Mouse (Mus musculus) CD4-positive helper T cell, adult 2 months (primary cell): ENCODE data around the gene Il20rb.
A peak's percentile ranks its signal among the peaks of the same experiment; 100 is the strongest.

ENCODE experiments used
- DNase-seq: peaks from one replicate; pipeline ENCODE4 v3.0.0-alpha.2; 2012; ENCODE audit warnings: low read depth, missing footprints, low spot score

The Il20rb gene

GRCm38 (mm10) chr9:100486431-100486830, at the start of gene Il20rb:
TSS of gene Il20rb (minus strand) at chr9:100486788.
- DNase-seq: no peak

- no peak for DNase-seq
Measured at GRCm38 (mm10) chr9:100535618-100536262, 49.2 kb upstream of the Il20rb start.

- no peak for DNase-seq
Measured at GRCm38 (mm10) chr9:100534686-100535085, 48.1 kb upstream of the Il20rb start.

GRCm38 (mm10) chr9:100532847-100533505, 46.4 kb upstream of the Il20rb start:
- DNase-seq: no peak

GRCm38 (mm10) chr9:100531296-100531695, 44.7 kb upstream of the Il20rb start:
- no peak for DNase-seq

- DNase-seq: no peak
Measured at GRCm38 (mm10) chr9:100525225-100525624, 38.6 kb upstream of the Il20rb start.

- peak; percentile 62 for DNase-seq
Measured at GRCm38 (mm10) chr9:100522029-100522428, 35.4 kb upstream of the Il20rb start.

- peak; percentile 40 for DNase-seq
Measured at GRCm38 (mm10) chr9:100520586-100520985, 34.0 kb upstream of the Il20rb start.

- DNase-seq: peak; percentile 27
Measured at GRCm38 (mm10) chr9:100520012-100520411, 33.4 kb upstream of the Il20rb start.

- no peak for DNase-seq
Measured at GRCm38 (mm10) chr9:100507581-100507980, 21.0 kb upstream of the Il20rb start.

GRCm38 (mm10) chr9:100506652-100507051, 20.1 kb upstream of the Il20rb start:
- DNase-seq: no peak

- DNase-seq: no peak
Measured at GRCm38 (mm10) chr9:100505498-100505897, 18.9 kb upstream of the Il20rb start.

GRCm38 (mm10) chr9:100493611-100494261, 7.1 kb upstream of the Il20rb start:
- peak; percentile 45 for DNase-seq

- DNase-seq: no peak
Measured at GRCm38 (mm10) chr9:100491424-100491823, 4.8 kb upstream of the Il20rb start.

- no peak for DNase-seq
Measured at GRCm38 (mm10) chr9:100488969-100489368, 2.4 kb upstream of the Il20rb start.

- no peak for DNase-seq
Measured at GRCm38 (mm10) chr9:100488056-100488713, 1.6 kb upstream of the Il20rb start.

- no peak for DNase-seq
Measured at GRCm38 (mm10) chr9:100483318-100483717, 3.3 kb downstream of the Il20rb start.

- DNase-seq: no peak
Measured at GRCm38 (mm10) chr9:100481626-100482025, 5.0 kb downstream of the Il20rb start.

- DNase-seq: no peak
Measured at GRCm38 (mm10) chr9:100474056-100474455, 12.5 kb downstream of the Il20rb start.

- no peak for DNase-seq
Measured at GRCm38 (mm10) chr9:100473361-100473760, 13.2 kb downstream of the Il20rb start.

GRCm38 (mm10) chr9:100472931-100473330, 13.7 kb downstream of the Il20rb start:
- DNase-seq: no peak

GRCm38 (mm10) chr9:100471605-100471953, 15.0 kb downstream of the Il20rb start:
- no peak for DNase-seq
